Mouse (Mus musculus): ENCODE data around the gene Epn1. TPM values are rescaled to one million over a fixed set of nuclear protein-coding genes. Genes with fewer than 3 reads are reported as not detected.

Epn1 gene
- polyA plus RNA-seq, 1 experiment from 2014 or later = 65.1 TPM

GRCm38 (mm10) chr7:5038109-5038732 is 41.8 kb upstream of the Epn1 start, which contains the start of gene Zfp784:
TSS of gene Zfp784 (minus strand) at chr7:5038446.
- H3K27ac ChIP-seq (ENCODE audit: low read depth) = peak within 1 kb of the TSS; percentile 95
- H3K4me3 ChIP-seq (ENCODE audit: low read depth, low read length) = peak within 1 kb of the TSS; percentile 61
- peak within 1 kb of the TSS; percentile 66 for H3K9ac ChIP-seq (ENCODE audit: low read length)
- no peaks in the 10 kb centered on the region for H3K27me3 ChIP-seq (replicated peaks; ENCODE audit: control insufficient read depth, insufficient read depth, low read length)
- 1% methylated on average over 48 of the region's 48 CpGs for WGBS
- 0 out of 2 replicates have a peak, but pooled peaks cover 4% of the 10 kb centered on the region for H3K4me1 ChIP-seq (replicated peaks; ENCODE audit: control insufficient read depth, insufficient read depth, low read length)
- DNase-seq (ENCODE audit: low spot score) (peak; percentile 96), ATAC-seq (replicated peaks; ENCODE audit: low FRiP score, low TSS enrichment, low read depth) (peak; percentile 97)
- H3K36me3 ChIP-seq (ENCODE audit: control insufficient read depth, insufficient read depth, low read length) = peaks cover 30% of the 10 kb centered on the region
- peaks cover 6% of the 10 kb centered on the region; the same call in 1 of the 2 replicates for H3K9me3 ChIP-seq (ENCODE audit: control insufficient read depth, low read length)
- peak within 1 kb of the TSS; percentile 60 for H3K4me2 ChIP-seq (ENCODE audit: low read length)

DNA sequence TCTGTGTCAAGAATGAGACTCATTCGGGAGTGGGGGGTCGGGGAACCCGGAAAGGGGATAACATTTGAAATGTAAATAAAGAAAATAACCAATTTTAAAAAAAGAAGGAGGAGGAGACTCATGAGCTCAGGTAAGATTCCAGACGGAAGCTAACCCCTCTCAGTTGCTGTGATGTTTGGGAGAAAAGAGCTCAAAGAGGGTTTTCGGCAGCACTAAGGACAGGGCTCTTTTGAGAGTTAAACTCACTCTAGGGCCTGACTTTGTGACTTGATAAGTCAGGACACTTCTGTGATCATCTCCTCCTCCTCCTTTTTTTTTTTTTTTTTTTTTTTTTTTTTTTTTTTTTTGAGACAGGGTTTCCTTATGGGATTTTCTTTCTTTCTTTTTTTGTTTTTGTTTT is 41.1 kb upstream of the Epn1 start:
- no peak for ATAC-seq (replicated peaks; ENCODE audit: low FRiP score, low TSS enrichment, low read depth)
- WGBS = 23% methylated on average over 5 of the region's 5 CpGs
- Histone ChIP-seq H3K4me2 (ENCODE audit: low read length) (peak overlapping the region; percentile 60), H3K9ac (ENCODE audit: low read length) (peak overlapping the region; percentile 66), H3K27me3 (replicated peaks; ENCODE audit: control insufficient read depth, insufficient read depth, low read length) (no peaks in the 10 kb centered on the region), H3K4me3 (ENCODE audit: low read depth, low read length) (peak overlapping the region; percentile 61), H3K36me3 (ENCODE audit: control insufficient read depth, insufficient read depth, low read length) (peaks cover 23% of the 10 kb centered on the region), H3K4me1 (replicated peaks; ENCODE audit: control insufficient read depth, insufficient read depth, low read length) (0 out of 2 replicates have a peak, but pooled peaks cover 4% of the 10 kb centered on the region), H3K9me3 (ENCODE audit: control insufficient read depth, low read length) (peaks cover 6% of the 10 kb centered on the region; the same call in 1 of the 2 replicates), H3K27ac (ENCODE audit: low read depth) (peak overlapping the region; percentile 95)
- no peak for DNase-seq (ENCODE audit: low spot score)

GRCm38 (mm10) chr7:5044981-5045380 is 35.1 kb upstream of the Epn1 start:
- no peak overlapping the region for H3K4me2 ChIP-seq (ENCODE audit: low read length)
- ATAC-seq (replicated peaks; ENCODE audit: low FRiP score, low TSS enrichment, low read depth) = no peak
- H3K4me1 ChIP-seq (replicated peaks; ENCODE audit: control insufficient read depth, insufficient read depth, low read length) = no peaks in the 10 kb centered on the region
- DNase-seq (ENCODE audit: low spot score) = no peak
- H3K4me3 ChIP-seq (ENCODE audit: low read depth, low read length) = no peak overlapping the region
- 83% methylated on average over 2 of the region's 2 CpGs for WGBS
- H3K9me3 ChIP-seq (ENCODE audit: control insufficient read depth, low read length) = no peaks in the 10 kb centered on the region
- no peaks in the 10 kb centered on the region for H3K27me3 ChIP-seq (replicated peaks; ENCODE audit: control insufficient read depth, insufficient read depth, low read length)
- no peak overlapping the region for H3K9ac ChIP-seq (ENCODE audit: low read length)
- H3K36me3 ChIP-seq (ENCODE audit: control insufficient read depth, insufficient read depth, low read length) = no peaks in the 10 kb centered on the region
- no peak overlapping the region for H3K27ac ChIP-seq (ENCODE audit: low read depth)

GRCm38 (mm10) chr7:5046112-5046511 is 33.9 kb upstream of the Epn1 start:
- ATAC-seq (replicated peaks; ENCODE audit: low FRiP score, low TSS enrichment, low read depth) = no peak
- H3K36me3 ChIP-seq (ENCODE audit: control insufficient read depth, insufficient read depth, low read length) = no peaks in the 10 kb centered on the region

GRCm38 (mm10) chr7:5047313-5047712 is 32.7 kb upstream of the Epn1 start:
- no peaks in the 10 kb centered on the region for H3K9me3 ChIP-seq (ENCODE audit: control insufficient read depth, low read length)
- no peak for DNase-seq (ENCODE audit: low spot score)
- H3K4me2 ChIP-seq (ENCODE audit: low read length) = no peak overlapping the region
- no peak for ATAC-seq (replicated peaks; ENCODE audit: low FRiP score, low TSS enrichment, low read depth)
- no peak overlapping the region for H3K4me3 ChIP-seq (ENCODE audit: low read depth, low read length)
- no peak overlapping the region for H3K27ac ChIP-seq (ENCODE audit: low read depth)
- WGBS = 25% methylated on average over 2 of the region's 2 CpGs
- H3K4me1 ChIP-seq (replicated peaks; ENCODE audit: control insufficient read depth, insufficient read depth, low read length) = peaks cover 9% of the 10 kb centered on the region
- peaks cover 5% of the 10 kb centered on the region; the same call in 1 of the 2 replicates for H3K27me3 ChIP-seq (replicated peaks; ENCODE audit: control insufficient read depth, insufficient read depth, low read length)
- no peak overlapping the region for H3K9ac ChIP-seq (ENCODE audit: low read length)
- no peaks in the 10 kb centered on the region for H3K36me3 ChIP-seq (ENCODE audit: control insufficient read depth, insufficient read depth, low read length)

More at GRCm38 (mm10) chr7:5046112-5046511, 33.9 kb upstream of the Epn1 start:
- DNase-seq (ENCODE audit: low spot score) = no peak
- H3K4me2 ChIP-seq (ENCODE audit: low read length) = no peak overlapping the region
- 0 out of 2 replicates have a peak, but pooled peaks cover 7% of the 10 kb centered on the region for H3K4me1 ChIP-seq (replicated peaks; ENCODE audit: control insufficient read depth, insufficient read depth, low read length)
- H3K4me3 ChIP-seq (ENCODE audit: low read depth, low read length) = no peak overlapping the region
- no peaks in the 10 kb centered on the region for H3K9me3 ChIP-seq (ENCODE audit: control insufficient read depth, low read length)
- H3K27me3 ChIP-seq (replicated peaks; ENCODE audit: control insufficient read depth, insufficient read depth, low read length) = no peaks in the 10 kb centered on the region
- 67% methylated on average over 2 of the region's 2 CpGs for WGBS
- H3K27ac ChIP-seq (ENCODE audit: low read depth) = no peak overlapping the region
- H3K9ac ChIP-seq (ENCODE audit: low read length) = no peak overlapping the region

- Histone ChIP-seq H3K4me3 (ENCODE audit: low read depth, low read length) (peak within 1 kb of the TSS; percentile 76), H3K9me3 (ENCODE audit: control insufficient read depth, low read length) (no peaks in the 10 kb centered on the region), H3K27me3 (replicated peaks; ENCODE audit: control insufficient read depth, insufficient read depth, low read length) (peaks cover 46% of the 10 kb centered on the region), H3K27ac (ENCODE audit: low read depth) (peak within 1 kb of the TSS; percentile 71; the same call in 1 of the 2 replicates), H3K4me2 (ENCODE audit: low read length) (peak within 1 kb of the TSS; percentile 92), H3K36me3 (ENCODE audit: control insufficient read depth, insufficient read depth, low read length) (no peaks in the 10 kb centered on the region), H3K9ac (ENCODE audit: low read length) (peak within 1 kb of the TSS; percentile 81), H3K4me1 (replicated peaks; ENCODE audit: control insufficient read depth, insufficient read depth, low read length) (peaks cover 30% of the 10 kb centered on the region)
- peak; percentile 91 for DNase-seq (ENCODE audit: low spot score)
- ATAC-seq (replicated peaks; ENCODE audit: low FRiP score, low TSS enrichment, low read depth) = peak; percentile 78
- under 1% methylated on average over 65 of the region's 65 CpGs for WGBS
These were observed 28.5 kb upstream of the Epn1 start, which contains the start of gene Zfp580 for GRCm38 (mm10) chr7:5051193-5052192. TSS of gene Zfp580 (plus strand) at chr7:5051538.

DNA sequence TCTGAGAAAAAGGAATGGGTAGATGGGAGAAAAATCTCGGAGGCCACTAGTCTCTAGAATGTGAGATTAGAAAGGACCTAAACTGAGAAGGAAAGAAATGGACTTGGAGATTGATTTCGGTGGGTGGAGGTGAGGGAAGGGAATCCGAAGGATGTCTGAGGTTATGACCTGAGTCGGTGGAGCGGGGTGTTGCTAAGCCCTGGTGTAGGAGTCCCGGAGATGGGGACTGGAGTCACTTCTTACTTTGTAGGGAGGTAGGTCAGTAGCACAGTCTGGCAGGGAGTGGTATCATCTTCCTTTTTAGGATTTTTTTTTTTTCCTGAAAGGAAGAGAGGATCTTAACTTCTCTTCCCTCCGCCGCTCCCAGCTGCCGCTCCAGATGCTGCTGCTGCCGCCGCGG is 27.6 kb upstream of the Epn1 start:
- Histone ChIP-seq H3K4me1 (replicated peaks; ENCODE audit: control insufficient read depth, insufficient read depth, low read length) (peaks cover 33% of the 10 kb centered on the region), H3K4me3 (ENCODE audit: low read depth, low read length) (peak overlapping the region; percentile 76), H3K4me2 (ENCODE audit: low read length) (peak overlapping the region; percentile 92), H3K9me3 (ENCODE audit: control insufficient read depth, low read length) (no peaks in the 10 kb centered on the region), H3K27me3 (replicated peaks; ENCODE audit: control insufficient read depth, insufficient read depth, low read length) (peaks cover 54% of the 10 kb centered on the region), H3K27ac (ENCODE audit: low read depth) (no peak overlapping the region), H3K36me3 (ENCODE audit: control insufficient read depth, insufficient read depth, low read length) (no peaks in the 10 kb centered on the region), H3K9ac (ENCODE audit: low read length) (0 out of 2 replicates have a peak overlapping the region, but pooled peaks have one; percentile 81)
- no peak for ATAC-seq (replicated peaks; ENCODE audit: low FRiP score, low TSS enrichment, low read depth)
- DNase-seq (ENCODE audit: low spot score) = no peak
- 3% methylated on average over 12 of the region's 12 CpGs for WGBS

DNA sequence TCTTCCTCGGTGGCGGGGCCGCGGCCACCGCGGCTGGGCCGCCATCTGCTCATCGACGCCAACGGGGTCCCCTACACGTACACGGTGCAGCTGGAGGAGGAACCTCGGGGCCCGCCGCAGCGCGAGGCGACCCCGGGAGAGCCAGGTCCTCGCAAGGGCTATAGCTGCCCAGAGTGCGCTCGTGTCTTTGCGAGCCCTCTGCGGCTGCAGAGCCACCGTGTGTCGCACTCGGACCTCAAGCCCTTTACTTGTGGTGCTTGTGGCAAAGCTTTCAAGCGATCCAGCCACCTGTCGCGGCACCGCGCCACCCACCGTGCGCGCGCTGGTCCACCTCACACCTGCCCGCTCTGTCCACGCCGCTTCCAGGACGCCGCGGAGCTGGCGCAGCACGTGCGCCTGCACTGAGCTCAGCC is 27.1 kb upstream of the Epn1 start:
- H3K27me3 ChIP-seq (replicated peaks; ENCODE audit: control insufficient read depth, insufficient read depth, low read length) = peaks cover 59% of the 10 kb centered on the region
- H3K4me3 ChIP-seq (ENCODE audit: low read depth, low read length) = peak overlapping the region; percentile 76
- ATAC-seq (replicated peaks; ENCODE audit: low FRiP score, low TSS enrichment, low read depth) (no peak), DNase-seq (ENCODE audit: low spot score) (peak; percentile 57)
- WGBS = 5% methylated on average over 45 of the region's 45 CpGs
- H3K4me1 ChIP-seq (replicated peaks; ENCODE audit: control insufficient read depth, insufficient read depth, low read length) = peaks cover 33% of the 10 kb centered on the region
- no peak overlapping the region for H3K27ac ChIP-seq (ENCODE audit: low read depth)
- no peaks in the 10 kb centered on the region for H3K9me3 ChIP-seq (ENCODE audit: control insufficient read depth, low read length)
- peak overlapping the region; percentile 34; the same call in 1 of the 2 replicates for H3K9ac ChIP-seq (ENCODE audit: low read length)
- H3K4me2 ChIP-seq (ENCODE audit: low read length) = peak overlapping the region; percentile 92
- no peaks in the 10 kb centered on the region for H3K36me3 ChIP-seq (ENCODE audit: control insufficient read depth, insufficient read depth, low read length)

Data from intestine, embryonic 14.5 days (tissue).